Mouse (Mus musculus) liver, postnatal 0 days (tissue): ENCODE results near the gene Cav2.

Experiments
- CTCF ChIP-seq: sonication (generic); IDR thresholded peaks from 2 replicates; pipeline ENCODE4 v1.5.1; 2016; ENCODE audit warnings: antibody characterized with exemption, low read depth
- EP300 ChIP-seq: IDR thresholded peaks from 2 replicates; pipeline ENCODE4 v1.6.1; 2016; ENCODE audit warnings: antibody characterized with exemption, low read depth, mild to moderate bottlenecking

- TF ChIP-seq CTCF: no peak
- no peak for TF ChIP-seq EP300
Measured at GRCm38 (mm10) chr6:17308661-17309060, 27.7 kb downstream of the Cav2 start.
